Mouse (Mus musculus): Measurements from ENCODE around the gene Myo1g. TPM values are rescaled to one million over a fixed set of nuclear protein-coding genes. Genes with fewer than 3 reads are reported as not detected.

Myo1g gene
- polyA plus RNA-seq, 1 experiment from 2014 or later: 0.66 TPM

- H3K27ac ChIP-seq: no peak overlapping the region
- no peaks in the 10 kb centered on the region for H3K9me3 ChIP-seq
- H3K27me3 ChIP-seq: no peaks in the 10 kb centered on the region
- no peak overlapping the region for H3K4me3 ChIP-seq (replicated peaks)
- 64% methylated on average over 6 of the region's 6 CpGs for WGBS
- H3K4me1 ChIP-seq (replicated peaks): no peaks in the 10 kb centered on the region; the same call in 1 of the 2 replicates
- no peak for ATAC-seq (ENCODE audit: insufficient number of reproducible peaks, insufficient read depth, low FRiP score, low TSS enrichment, low read depth)
- no peak overlapping the region for H3K4me2 ChIP-seq
- no peaks in the 10 kb centered on the region for H3K36me3 ChIP-seq
- no peak overlapping the region for H3K9ac ChIP-seq (replicated peaks)
Measured at GRCm38 (mm10) chr11:6486916-6487315, 33.8 kb downstream of the Myo1g start.

GRCm38 (mm10) chr11:6484244-6484959, 36.4 kb downstream of the Myo1g start:
- no peak overlapping the region for H3K4me2 ChIP-seq
- H3K4me1 ChIP-seq (replicated peaks): no peaks in the 10 kb centered on the region; the same call in 1 of the 2 replicates
- H3K4me3 ChIP-seq (replicated peaks): no peak overlapping the region
- H3K36me3 ChIP-seq: no peaks in the 10 kb centered on the region
- H3K27ac ChIP-seq: no peak overlapping the region
- 58% methylated on average over 3 of the region's 3 CpGs for WGBS
- H3K27me3 ChIP-seq: no peaks in the 10 kb centered on the region
- no peak for ATAC-seq (ENCODE audit: insufficient number of reproducible peaks, insufficient read depth, low FRiP score, low TSS enrichment, low read depth)
- H3K9ac ChIP-seq (replicated peaks): no peak overlapping the region
- no peaks in the 10 kb centered on the region for H3K9me3 ChIP-seq

GRCm38 (mm10) chr11:6483103-6483502, 37.7 kb downstream of the Myo1g start:
- Histone ChIP-seq H3K9me3 (no peaks in the 10 kb centered on the region), H3K4me3 (replicated peaks) (no peak overlapping the region), H3K36me3 (no peaks in the 10 kb centered on the region), H3K27me3 (no peaks in the 10 kb centered on the region), H3K27ac (no peak overlapping the region), H3K4me2 (no peak overlapping the region), H3K9ac (replicated peaks) (no peak overlapping the region), H3K4me1 (replicated peaks) (no peaks in the 10 kb centered on the region; the same call in 1 of the 2 replicates)
- ATAC-seq (ENCODE audit: insufficient number of reproducible peaks, insufficient read depth, low FRiP score, low TSS enrichment, low read depth): no peak
- WGBS: 82% methylated on average over 2 of the region's 2 CpGs

DNA sequence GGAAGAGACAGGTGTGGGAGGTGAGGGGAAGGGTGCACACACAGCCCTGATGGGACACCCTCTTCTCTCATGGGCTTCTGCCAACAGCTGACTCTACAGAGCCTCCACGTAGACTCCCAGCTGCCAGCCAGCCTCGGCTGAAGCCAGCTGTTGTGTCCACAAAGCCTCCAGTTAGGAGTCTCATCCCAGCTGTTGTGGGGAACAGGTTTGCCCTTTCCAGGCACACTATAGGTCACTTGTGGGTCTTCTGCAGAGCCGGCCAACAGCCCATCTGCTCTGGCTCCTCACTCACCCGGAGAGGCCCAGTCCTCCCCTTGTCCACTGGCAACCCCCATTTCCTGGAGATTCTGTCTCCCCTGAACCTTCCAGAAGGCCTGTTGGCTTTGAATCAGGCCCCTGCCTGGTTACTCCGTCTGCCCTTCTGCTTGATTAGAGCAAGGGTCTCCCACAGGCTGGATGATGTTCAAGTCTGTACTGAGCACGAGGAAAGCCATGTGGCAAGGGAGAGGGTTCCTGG, 39.0 kb downstream of the Myo1g start:
- H3K4me3 ChIP-seq (replicated peaks): no peak overlapping the region
- no peaks in the 10 kb centered on the region for H3K9me3 ChIP-seq
- H3K4me2 ChIP-seq: no peak overlapping the region
- H3K27ac ChIP-seq: no peak overlapping the region
- H3K4me1 ChIP-seq (replicated peaks): no peaks in the 10 kb centered on the region; the same call in 1 of the 2 replicates
- no peak overlapping the region for H3K9ac ChIP-seq (replicated peaks)
- no peak for ATAC-seq (ENCODE audit: insufficient number of reproducible peaks, insufficient read depth, low FRiP score, low TSS enrichment, low read depth)
- 71% methylated on average over 6 of the region's 6 CpGs for WGBS
- no peaks in the 10 kb centered on the region for H3K36me3 ChIP-seq
- H3K27me3 ChIP-seq: no peaks in the 10 kb centered on the region

DNA sequence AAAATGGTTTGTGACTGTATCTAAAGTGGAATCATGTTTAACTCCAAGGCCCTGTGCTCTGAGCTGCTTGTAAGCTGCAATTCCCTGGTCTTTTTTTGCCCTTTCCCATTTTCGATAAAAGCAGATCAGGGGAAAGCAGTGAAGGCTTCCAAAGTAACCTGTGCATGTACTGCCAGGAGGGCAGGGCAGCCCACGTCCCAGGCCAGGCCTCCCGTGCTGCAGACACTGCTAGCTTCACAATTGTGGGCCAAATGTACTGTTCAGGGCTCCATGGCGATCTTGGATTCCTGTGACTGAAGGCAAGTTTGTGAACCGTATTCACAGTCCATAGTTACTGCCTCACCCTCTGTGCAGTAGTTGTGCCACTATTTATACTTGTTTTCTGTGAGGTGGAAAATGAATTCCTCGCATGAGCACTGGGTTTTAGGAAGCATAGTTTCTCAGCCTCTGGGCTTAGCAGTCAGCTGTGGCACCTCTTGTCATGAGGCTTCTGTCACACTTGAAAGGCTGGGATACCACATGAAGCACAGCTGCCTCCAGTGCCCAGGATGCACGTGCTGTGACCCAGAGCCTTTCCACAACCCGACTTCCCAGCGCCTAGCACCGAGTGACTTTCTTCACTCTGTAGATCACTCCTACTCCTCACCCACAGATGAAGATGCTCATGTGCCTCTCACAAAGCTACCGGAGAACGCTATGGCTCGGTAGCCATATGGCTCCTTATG, 39.9 kb downstream of the Myo1g start:
- Histone ChIP-seq H3K9me3 (no peaks in the 10 kb centered on the region), H3K4me2 (no peak overlapping the region), H3K36me3 (no peaks in the 10 kb centered on the region), H3K27ac (no peak overlapping the region), H3K9ac (replicated peaks) (no peak overlapping the region), H3K27me3 (no peaks in the 10 kb centered on the region), H3K4me1 (replicated peaks) (no peaks in the 10 kb centered on the region), H3K4me3 (replicated peaks) (no peak overlapping the region)
- ATAC-seq (ENCODE audit: insufficient number of reproducible peaks, insufficient read depth, low FRiP score, low TSS enrichment, low read depth): no peak
- 78% methylated on average over 13 of the region's 13 CpGs for WGBS

GRCm38 (mm10) chr11:6480191-6480590, 40.6 kb downstream of the Myo1g start:
- Histone ChIP-seq H3K9ac (replicated peaks) (no peak overlapping the region), H3K27me3 (no peaks in the 10 kb centered on the region), H3K36me3 (no peaks in the 10 kb centered on the region), H3K9me3 (no peaks in the 10 kb centered on the region), H3K4me2 (no peak overlapping the region), H3K4me1 (replicated peaks) (no peaks in the 10 kb centered on the region), H3K27ac (no peak overlapping the region), H3K4me3 (replicated peaks) (no peak overlapping the region)
- 70% methylated on average over 7 of the region's 7 CpGs for WGBS
- ATAC-seq (ENCODE audit: insufficient number of reproducible peaks, insufficient read depth, low FRiP score, low TSS enrichment, low read depth): no peak

DNA sequence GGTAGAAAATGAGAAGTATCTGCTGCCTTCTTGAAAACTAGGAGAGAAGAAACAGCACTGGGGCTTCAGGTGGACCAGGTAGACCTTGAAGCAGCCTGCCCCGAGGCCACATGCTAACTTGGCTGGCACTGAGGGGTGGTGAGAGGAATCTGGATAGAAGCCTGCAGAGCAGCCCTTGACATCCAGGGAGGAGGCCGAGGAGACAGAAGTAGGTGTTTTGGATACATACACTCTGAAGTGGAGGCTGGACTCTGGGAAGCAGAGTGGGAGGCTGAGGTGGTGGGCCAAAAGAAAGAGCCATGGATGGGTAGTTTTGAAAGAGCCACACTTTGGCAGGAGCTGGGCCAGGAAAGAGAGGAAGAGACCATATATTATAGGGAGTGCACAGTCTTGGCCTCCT, 41.5 kb downstream of the Myo1g start:
- Histone ChIP-seq H3K27ac (no peak overlapping the region), H3K9ac (replicated peaks) (no peak overlapping the region), H3K36me3 (no peaks in the 10 kb centered on the region), H3K27me3 (no peaks in the 10 kb centered on the region), H3K4me1 (replicated peaks) (peaks cover 3% of the 10 kb centered on the region), H3K9me3 (no peaks in the 10 kb centered on the region), H3K4me3 (replicated peaks) (no peak overlapping the region), H3K4me2 (no peak overlapping the region)
- ATAC-seq (ENCODE audit: insufficient number of reproducible peaks, insufficient read depth, low FRiP score, low TSS enrichment, low read depth): no peak
- WGBS: 76% methylated on average over 2 of the region's 2 CpGs

DNA sequence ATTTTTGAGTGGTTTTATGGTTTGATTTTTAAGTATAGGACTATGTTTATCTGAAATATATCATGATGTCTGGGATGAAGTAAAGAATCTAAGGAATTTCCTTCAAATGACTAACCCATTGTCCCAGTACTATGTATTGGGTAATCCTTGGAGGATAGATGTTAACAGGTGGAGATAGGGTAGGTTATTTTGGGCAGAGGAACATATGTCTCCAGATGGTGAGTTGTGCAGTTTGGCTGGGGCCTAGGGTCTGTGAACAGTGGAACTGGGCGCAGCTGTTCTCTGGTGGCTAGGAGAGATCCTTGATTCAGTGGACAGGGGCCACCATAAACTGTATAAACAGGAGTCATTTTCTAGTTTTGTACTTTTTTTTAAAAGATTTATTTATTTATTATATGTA, 43.4 kb downstream of the Myo1g start:
- Histone ChIP-seq H3K9ac (replicated peaks) (no peak overlapping the region), H3K4me2 (no peak overlapping the region), H3K4me1 (replicated peaks) (peaks cover 18% of the 10 kb centered on the region), H3K27ac (no peak overlapping the region), H3K36me3 (peaks cover 6% of the 10 kb centered on the region; the same call in 1 of the 2 replicates), H3K4me3 (replicated peaks) (no peak overlapping the region), H3K27me3 (no peaks in the 10 kb centered on the region), H3K9me3 (no peaks in the 10 kb centered on the region)
- WGBS: 80% methylated on average over 1 of the region's 1 CpGs
- no peak for ATAC-seq (ENCODE audit: insufficient number of reproducible peaks, insufficient read depth, low FRiP score, low TSS enrichment, low read depth)

DNA sequence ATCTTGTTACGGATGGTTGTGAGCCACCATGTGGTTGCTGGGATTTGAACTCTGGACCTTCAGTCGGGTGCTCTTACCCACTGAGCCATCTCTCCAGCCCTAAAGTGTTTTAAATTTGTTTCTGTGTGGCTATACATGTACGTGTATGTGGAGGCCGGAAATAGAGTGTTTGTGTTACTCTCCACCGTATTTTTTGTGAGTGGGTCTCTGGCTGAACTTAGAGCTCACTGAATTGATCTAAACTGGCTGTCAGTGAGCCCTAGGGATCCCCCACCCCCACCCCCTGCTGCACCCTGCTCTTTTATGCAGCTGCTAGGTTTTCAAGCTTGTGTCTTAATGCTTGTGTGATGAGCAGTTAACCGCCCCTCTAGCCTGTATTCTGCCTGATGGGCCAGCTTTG, 43.9 kb downstream of the Myo1g start:
- no peaks in the 10 kb centered on the region for H3K9me3 ChIP-seq
- no peak overlapping the region for H3K4me3 ChIP-seq (replicated peaks)
- no peaks in the 10 kb centered on the region for H3K27me3 ChIP-seq
- WGBS: 81% methylated on average over 6 of the region's 6 CpGs
- ATAC-seq (ENCODE audit: insufficient number of reproducible peaks, insufficient read depth, low FRiP score, low TSS enrichment, low read depth): no peak
- peaks cover 6% of the 10 kb centered on the region; the same call in 1 of the 2 replicates for H3K36me3 ChIP-seq
- no peak overlapping the region for H3K27ac ChIP-seq
- peaks cover 22% of the 10 kb centered on the region for H3K4me1 ChIP-seq (replicated peaks)
- H3K9ac ChIP-seq (replicated peaks): no peak overlapping the region
- H3K4me2 ChIP-seq: no peak overlapping the region

DNA sequence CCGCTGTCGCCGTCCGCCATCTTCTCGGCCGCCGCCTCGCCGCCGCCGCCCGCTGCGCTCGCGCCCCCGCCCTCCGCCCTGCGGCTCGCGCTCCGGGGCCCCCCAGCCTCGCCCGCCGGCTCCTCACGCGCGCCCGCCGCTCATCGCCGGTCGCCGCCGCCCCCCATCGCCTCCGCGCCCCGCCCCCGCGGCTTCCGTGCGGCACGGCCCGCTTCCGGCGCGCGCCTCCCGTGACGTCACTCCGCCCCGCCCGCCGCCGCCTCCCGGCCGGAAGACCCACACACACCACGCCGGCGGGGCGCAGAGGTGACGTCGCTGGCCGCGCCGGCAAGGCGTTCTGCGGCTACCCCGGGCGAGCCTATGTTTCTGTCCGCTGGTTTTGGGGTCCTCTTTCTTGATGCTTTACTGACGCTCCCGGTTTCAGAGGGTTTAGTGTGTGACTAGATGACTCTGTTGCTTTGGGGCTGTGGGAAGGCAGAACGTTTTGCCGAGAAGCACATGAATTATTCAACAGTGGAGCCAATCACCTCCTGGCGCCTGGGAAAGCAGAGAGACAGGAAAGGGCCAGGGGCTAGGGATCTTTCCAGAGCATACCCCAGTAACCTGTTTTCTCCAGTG, 44.8 kb downstream of the Myo1g start, which contains the start of gene Purb:
TSS of gene Purb (minus strand) at position 51 of the 618 bp plus-strand sequence.
- Histone ChIP-seq H3K4me2 (peak within 1 kb of the TSS; percentile 91), H3K36me3 (peaks cover 10% of the 10 kb centered on the region; the same call in 1 of the 2 replicates), H3K4me1 (replicated peaks) (peaks cover 30% of the 10 kb centered on the region), H3K27ac (peak within 1 kb of the TSS; percentile 98), H3K9ac (replicated peaks) (peak within 1 kb of the TSS; percentile 97), H3K4me3 (replicated peaks) (peak within 1 kb of the TSS; percentile 97), H3K27me3 (no peaks in the 10 kb centered on the region), H3K9me3 (no peaks in the 10 kb centered on the region)
- ATAC-seq (ENCODE audit: insufficient number of reproducible peaks, insufficient read depth, low FRiP score, low TSS enrichment, low read depth): peak; percentile 85
- under 1% methylated on average over 56 of the region's 76 CpGs for WGBS

All from limb, embryonic 12.5 days (tissue).